Mouse (Mus musculus) common myeloid progenitor, adult 5-6 weeks (primary cell): ENCODE measurements around the gene Snx8. TPM values are rescaled to one million over a fixed set of nuclear protein-coding genes. Genes with fewer than 3 reads are reported as not detected.
"Not testable (repeated sequence)": the region's sequence is repeated elsewhere in the genome, so short reads cannot be mapped to it uniquely, and the experiment has no call there.

ENCODE experiments used
- ATAC-seq: replicated peaks from 2 replicates; pipeline ENCODE4 v1.8.0; 2016; ENCODE audit warnings: low read depth, mild to moderate bottlenecking, moderate TSS enrichment, inconsistent platforms; ENCODE audit not compliant: poor library complexity, severe bottlenecking
- total RNA-seq: library from RNA; stranded (forward); fragments of 200-1000, 187-1606 nt; gene quantifications from 2 replicates; pipeline ENCODE4 v1.2.3, GENCODE M21; 2017

The Snx8 gene
- total RNA-seq, 1 experiment from 2014 or later: 3.9 TPM

DNA sequence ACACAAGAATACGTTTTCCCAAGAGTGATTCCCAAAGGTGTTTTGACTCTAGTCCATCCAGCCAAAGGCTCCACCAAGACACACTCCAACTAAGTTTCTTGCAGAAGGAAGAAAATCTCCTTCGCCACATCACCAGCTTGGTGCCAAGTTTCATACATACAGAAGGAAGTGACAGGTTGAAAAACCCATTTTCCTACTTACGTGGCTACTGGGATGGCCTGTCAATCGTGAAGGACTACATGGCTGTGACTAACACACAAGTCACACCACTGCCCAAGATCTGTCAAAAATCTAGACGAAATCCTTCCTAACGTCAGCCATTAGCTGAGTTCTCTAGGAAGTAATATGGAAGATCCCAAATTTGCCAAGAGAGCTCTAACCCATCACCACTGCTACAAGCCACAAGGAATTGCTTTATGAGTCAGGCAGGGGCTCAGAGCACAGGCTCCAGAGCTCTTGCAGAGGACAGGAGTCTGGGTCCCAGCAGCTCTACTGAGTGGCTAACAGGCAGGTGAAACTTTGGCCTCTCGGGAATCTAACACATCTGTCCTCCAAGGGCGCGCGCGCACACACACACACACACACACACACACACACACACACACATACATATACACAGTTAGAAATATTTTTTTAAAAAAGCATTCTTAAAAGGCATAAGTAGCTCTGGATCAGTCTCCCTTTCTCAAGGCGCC, 1.1 kb downstream of the Snx8 start:
- no peak for ATAC-seq

DNA sequence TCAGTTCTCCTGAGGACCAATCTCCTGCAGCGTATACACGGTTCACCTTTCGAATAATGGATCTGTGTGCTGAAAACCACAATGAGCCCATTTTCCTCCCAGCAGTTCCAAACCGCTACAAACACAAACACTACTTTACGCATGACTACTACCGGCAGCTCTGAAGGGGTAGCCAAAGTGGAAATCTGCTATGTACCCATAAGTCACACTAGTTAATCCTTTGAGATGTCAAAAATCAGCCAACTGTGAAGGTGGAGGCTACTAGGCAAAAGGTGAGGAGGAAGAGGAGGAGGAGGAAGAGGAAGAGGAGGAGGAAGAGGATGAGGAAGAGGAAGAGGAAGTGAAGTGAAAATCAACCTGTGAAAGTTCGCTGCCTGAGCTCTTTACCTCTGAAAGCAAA, 1.8 kb downstream of the Snx8 start:
- ATAC-seq: no peak

DNA sequence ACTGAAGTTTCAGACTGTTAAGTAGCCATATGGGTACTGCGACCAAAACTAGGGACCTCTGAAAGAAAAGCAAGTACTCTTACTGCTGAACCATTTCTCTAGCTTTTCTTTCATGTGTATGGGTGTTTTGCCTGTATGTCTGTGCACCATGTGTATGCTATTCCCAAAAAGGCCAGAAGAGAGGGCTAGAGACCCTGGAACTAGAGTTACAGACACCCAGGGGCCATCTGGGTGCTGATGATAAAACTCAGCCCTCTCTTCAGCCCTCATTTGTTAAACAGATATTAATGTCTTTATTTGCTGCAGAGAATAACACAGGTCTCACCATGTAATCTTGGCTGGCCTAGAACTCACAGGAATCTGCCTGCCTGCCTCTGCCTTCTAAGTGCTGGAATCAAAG, 4.6 kb downstream of the Snx8 start:
- no peak for ATAC-seq

DNA sequence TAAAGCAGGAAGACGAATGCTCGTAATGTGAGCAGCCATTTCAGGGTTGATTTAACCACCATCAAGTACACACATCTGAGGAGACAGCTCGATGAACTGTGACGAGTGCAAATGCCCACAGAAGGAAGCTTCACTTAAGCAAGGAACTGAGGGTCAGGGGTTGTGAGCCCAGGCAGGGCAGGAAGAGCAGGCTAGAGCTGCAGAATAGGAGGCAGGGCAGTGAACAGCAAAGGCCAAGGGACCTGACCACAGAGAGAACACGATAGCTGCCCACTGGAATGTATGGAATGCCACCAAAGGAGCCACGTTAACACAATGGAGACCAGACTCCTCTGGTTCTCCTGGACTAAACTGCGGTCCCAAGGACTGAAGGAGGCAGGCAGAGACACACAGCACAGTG, 5.5 kb downstream of the Snx8 start:
- no peak for ATAC-seq

DNA sequence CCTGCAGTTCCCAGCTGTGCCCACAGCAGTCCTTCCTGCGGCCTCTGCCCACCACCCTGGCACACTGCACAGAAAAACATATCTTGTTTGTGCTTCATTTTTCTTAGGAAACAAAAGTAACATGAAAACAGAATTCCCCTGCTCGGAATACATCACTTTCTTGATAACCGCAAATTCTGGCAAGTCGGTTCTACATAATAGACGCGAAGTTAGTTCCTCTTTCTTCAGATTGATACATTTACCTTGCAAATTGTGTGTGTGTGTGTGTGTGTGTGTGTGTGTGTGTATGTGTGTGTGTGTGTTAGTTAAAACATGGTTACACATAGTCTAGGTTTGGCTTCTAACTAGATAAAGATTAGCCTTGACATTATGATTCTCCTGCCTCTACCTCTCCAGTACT, 6.4 kb downstream of the Snx8 start:
- ATAC-seq: peak; percentile 45; the same call in 1 of the 2 replicates

DNA sequence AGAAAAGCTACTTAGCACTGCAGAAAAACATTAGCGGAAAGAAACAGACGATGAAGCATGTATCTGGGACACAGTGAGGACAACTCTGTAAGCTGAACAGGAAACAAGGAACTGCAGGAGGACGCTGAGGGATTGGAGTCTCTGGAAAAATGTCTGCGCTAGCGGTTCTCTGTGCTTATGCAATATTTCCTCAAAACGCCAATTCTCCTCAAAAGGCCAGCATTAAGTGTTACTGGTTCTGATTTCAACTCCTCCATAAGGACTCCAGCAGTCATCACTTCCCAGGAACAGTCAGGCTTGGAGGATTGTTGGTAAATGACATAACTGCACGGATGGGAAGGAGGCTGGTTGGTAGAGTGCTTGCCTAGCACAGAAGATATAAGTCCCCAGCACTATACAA, 7.9 kb downstream of the Snx8 start:
- no peak for ATAC-seq

DNA sequence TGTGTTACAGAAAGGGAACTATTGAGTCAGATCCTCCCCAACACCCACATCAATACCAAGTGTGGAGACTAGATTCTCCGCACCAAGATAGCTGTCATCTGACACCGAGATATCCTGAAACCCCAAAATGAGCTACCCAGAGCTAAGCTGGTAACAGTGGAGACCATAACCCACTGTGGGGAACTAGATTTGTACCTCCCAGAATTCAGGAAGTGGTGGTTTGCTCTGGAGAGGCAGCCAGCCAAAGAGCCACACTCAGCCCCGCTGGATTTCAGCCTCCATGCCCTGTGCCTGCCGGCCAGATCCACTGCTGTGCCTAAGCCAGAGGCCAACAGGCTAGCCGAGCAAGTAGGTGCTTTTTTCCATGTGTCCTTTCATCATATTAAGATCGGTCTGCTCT, 9.8 kb downstream of the Snx8 start:
- peak; percentile 91 for ATAC-seq

DNA sequence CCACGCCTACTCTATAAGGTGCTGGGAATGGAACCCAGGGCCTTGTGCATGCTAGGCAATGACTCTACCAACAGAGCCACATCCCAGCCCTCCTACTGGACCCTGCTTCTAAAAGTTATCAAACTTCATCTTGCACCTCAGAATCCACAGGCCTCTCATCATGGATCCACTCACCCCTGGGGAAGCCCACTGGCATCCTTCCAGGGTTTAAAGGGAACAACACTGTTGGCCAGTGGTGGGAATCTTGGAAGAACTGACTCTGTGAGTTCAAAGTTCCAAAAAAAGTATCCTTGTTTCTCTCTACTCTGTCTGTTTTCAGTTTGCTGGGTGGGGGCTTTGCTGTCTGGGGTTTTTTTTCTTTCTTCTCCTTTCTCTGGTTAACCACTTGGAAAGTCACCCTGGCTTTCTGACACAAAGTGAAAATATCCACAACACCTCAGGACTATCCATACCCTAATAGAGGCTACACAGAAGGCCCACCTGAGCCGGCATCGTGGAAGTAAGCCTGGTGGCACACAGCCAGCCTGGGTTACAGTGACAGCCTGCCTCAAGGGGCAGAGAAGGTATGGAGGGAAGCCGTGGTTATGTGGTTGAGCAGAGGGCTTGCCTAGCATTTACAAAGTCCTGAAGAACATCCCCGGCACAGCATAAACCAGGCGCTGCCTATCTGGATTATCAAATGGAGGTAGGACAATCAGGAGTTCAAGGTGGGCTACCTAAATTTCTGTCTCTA, 10.8 kb downstream of the Snx8 start:
- ATAC-seq: 0 out of 2 replicates have a peak, but pooled peaks have one; percentile 29

DNA sequence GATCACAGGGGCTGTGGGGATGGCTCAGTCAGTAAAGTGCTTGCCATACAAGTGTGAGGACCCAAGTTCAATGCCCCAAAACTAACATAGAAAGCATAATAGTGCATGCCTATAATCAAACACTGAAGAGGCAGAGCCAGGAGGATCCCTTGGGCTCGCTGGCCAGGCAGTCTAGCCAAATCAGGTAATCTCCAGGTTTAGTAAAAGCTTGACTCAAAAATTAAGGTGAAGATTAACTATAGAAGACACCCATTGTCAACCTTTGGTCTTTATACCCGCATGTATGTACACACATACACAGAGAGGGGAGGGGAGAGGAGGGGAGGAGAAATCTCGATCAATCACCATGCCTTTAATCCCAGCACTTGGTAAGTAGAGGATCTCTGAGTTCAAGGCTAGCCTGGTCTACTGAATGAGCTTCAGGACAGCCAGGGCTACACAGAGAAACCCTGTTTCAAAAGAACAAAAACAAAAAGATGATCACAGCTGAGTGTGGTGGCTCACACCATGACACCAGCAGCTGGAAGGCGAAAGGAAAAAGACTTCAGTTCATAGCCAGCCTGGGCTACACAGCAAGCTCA, 13.7 kb downstream of the Snx8 start:
- ATAC-seq: no peak

DNA sequence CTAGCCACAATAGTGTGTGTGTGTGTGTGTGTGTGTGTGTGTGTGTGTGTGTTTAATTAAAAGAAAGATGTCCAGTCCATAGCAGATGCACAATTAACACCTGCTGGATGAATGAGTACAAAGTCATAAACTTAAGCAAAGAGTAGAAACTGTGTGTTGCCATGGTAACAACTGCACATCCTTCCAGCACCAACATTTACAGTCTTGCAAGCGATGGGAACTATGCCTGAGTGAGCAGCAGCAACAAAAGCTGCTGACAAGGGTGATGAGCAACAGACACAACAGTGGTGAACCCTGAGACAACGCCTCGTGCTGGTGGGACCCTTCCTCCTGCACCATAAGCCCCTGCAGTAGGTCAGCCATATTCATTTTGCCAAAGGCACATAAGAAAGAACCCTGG, 14.8 kb downstream of the Snx8 start:
- no peak for ATAC-seq

DNA sequence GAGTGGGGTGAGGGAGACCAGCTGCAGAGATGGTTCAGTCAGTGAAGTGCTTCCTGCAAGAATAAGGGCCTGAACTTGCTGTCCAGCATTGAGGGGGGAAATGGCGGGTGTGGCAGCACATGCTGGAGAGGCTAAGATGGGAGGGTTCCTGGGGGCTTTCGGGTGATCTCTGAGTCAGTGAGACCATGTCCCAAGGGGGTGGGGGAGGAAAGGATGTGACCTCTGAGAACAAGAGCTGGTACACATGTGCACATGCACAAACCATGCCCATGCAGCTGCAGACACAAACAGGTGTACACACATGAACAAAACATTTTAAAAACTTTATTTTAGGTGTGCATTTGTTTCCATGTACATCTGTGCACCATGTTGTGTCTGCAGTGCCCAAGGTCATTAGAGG, 15.4 kb downstream of the Snx8 start:
- ATAC-seq: no peak

DNA sequence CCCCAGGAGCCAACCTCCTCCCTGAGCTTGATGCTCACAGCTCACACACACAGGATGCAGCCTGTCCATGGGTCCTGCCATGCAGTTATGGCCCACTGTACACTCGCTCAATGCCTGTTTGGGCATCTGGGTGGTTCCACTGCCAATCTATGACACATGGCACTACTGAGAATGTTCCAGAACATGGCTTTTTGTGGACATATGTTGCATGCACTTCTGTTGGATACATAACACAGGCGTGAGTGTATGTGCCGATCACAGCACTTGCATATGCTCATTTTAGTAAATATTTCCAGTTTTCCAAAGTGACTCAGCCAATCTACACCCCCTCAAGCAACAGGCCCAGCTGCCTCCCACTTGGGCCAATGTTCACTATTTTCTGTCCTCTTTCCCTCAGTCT, 17.4 kb downstream of the Snx8 start:
- no peak for ATAC-seq

DNA sequence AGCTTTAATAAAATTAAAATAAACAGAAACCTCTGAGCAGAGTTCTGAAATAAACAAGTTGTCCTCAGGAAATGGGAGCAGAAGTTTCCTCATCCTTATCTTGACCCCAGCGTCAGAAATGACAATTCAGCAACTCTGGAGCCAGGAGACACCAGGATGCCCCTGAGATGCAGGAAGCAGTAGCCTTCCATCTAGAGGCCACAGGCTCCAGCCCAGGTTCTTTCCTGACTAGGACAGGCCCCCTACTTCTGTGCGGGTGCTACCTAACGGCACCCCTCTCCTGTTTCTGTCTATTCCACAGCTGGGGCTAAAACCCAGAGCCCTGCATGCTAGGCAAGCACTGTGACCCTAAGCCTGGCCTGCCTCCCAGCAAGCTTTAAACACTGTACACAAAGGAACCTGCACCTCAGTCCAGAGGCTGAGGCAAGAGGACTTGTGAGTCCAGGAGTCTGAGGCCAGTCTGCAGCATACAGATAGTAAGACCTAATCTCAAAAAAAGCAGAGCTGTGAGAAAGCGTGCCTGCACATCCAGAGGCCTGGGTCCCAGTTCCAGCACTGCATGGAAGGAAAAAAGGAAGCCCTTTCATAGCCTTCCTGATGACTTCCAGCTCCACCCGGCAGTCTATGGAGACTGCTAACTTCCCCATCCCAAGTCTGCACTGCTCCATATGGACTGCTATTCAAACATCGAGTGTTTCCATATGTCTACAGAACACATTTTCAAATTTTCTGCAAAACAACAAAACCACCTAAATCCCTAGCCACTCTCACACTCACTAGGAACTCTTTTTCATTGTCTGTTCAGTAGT, 18.4 kb downstream of the Snx8 start:
- ATAC-seq: no peak

DNA sequence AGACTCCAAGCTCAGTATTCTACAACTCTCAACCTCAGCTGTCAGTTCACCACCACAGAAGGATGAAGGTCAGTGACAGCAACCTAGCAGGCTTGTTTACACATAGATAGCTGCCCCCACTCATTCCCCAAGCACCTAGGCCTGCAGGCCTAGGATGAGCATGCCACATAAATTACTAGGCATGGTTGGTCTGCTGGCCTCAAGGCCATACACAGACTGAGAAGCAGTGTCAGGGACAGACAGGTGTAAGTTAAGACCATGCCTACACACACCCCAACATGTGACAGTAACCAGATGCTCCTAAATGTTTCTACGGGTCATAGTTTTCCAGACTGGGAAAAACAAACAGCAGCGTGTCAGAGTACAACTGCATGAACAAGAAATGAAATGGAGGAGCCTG, 19.6 kb downstream of the Snx8 start:
- no peak for ATAC-seq

DNA sequence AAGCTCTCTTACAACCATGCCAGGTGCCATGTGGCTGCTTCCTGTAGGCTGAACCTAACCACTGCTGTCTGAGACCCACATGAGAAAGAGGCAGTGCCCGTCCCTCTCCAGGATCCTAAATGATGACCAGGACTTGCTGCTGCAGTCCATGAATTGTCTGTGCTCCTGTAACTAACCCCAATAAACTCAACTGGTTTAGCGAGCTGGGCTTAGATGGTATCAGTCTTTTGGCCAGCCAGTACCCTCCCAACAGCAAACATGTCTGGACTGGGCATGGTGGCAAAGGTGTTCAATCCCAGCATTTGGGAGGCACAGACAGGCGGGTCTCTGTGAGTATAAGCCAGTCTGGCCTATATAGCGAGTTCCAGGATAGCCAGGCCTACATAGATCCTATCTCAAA, 20.1 kb downstream of the Snx8 start:
- ATAC-seq: no peak

DNA sequence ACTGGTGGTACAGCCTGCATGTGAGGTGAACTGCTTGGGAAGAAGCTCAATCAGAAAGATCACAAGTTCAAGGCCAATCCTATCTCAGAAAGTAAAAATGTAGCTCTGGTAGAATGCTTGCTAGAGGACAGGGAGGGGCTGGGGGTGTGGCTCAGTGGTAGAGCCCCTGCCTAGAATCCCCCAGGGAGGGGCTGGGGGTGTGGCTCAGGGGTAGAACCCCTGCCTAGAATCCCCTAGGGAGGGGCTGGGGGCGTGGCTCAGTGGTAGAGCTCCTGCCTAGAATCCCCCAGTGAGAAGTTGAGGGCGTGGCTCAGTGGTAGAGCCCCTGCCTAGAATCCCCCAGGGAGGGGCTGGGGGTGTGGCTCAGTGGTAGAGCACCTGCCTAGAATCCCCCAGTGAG, 20.9 kb downstream of the Snx8 start:
- not testable (repeated sequence) for ATAC-seq

DNA sequence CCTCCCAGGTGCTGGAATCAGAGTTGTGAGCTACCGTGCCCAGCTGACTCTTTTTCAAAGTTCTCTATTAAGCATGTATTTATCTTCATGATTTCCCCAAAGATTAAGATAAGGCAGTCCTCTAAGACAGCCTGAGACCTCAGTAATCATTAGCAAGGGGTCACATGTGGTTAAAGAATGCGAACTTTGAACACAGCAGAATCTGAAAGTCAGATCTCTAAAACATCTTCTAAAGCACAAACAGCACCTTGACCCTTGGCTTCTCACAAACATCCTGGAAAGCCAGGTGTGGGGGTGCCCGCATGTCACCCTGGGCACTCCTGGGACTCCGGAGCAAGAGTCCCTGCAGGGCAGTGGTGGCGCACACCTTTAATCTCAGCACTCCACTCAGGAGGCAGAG, 24.6 kb downstream of the Snx8 start:
- ATAC-seq: no peak

DNA sequence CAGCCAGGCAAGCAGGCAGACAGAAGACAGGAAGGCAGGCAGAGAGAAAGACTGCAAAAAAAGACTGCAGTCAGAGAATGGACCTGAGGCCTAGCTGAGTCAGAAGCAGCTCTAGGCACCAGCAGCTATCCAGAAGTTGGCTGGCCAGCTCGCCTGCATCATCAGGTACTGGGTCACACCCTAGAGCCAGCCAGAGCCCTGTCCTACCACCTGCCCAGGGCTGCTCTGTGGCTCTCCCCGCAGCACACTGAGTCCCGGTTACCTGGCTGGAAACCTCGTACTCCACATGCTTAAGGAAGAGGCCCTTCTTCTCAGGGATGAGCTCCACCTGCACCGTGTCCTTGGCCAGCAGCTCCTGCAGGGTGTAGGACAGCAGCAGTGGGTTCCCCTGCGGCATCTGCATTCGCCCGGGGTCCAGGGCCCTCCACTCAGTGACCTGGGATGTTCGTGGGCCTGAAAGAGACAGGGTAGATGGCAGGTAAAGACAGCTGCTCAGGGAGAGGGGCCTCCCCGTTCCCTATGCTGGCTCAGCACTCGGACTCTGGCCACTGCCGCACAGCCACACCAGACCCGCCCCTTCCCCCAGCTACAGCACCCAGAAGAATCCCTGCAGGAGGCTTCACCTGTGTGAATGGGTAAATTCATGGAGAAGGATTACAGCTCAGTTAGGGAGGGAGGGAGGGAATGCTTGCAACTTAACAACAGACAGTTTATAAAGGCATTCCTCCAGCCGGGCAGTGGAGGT, 29.0 kb downstream of the Snx8 start:
- ATAC-seq: no peak

DNA sequence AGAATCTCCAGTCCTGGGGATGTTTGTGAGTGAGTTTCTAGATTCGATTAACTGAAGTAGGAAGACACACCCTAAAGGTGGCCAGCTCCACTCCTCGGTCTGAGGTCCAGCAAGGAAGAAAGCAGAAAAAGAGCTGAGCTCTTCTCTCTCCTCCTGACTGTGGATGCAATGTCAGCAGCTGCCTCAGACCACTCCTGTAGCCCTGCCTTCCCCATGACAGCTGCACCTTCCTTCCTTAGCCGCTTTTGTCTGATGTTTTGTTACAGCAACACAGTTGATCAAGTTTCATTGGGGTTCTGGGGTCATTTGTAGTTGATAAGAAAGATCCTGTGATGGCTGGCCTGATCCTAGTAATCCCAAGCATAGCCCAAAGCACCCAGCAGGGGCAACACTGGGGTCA, 31.6 kb downstream of the Snx8 start:
- no peak for ATAC-seq

DNA sequence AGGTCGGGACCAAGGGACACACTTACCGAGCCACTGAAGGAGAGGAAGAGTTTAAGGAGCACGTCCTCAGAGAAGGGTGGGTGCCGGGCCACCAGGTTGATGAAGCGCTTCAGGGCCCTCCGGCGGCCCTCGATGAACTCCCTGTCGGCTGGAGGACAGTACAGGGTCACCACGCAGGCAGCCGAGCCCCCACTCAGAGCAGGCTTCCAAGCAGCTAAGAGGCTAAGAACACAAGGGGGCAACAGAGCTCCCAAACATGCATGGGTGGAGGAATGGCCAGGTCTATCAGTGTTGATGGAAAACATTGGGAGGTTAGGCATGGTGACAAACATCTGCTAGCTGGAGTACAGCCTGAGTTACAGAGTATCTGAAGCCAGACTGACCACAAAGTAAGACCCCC, 33.1 kb downstream of the Snx8 start:
- ATAC-seq: peak; percentile 22; the same call in 1 of the 2 replicates
